Mouse (Mus musculus): ENCODE data around the gene Olfr1061. TPM values are rescaled to one million over a fixed set of nuclear protein-coding genes. Genes with fewer than 3 reads are reported as not detected.

Olfr1061 gene
- polyA plus RNA-seq (2015; fragmentation: Illumina TruSeq; extraction: RNeasy Lipid Tissue Mini Kit (QIAGEN cat#74804); ENCODE audit: insufficient read depth, low read depth, low replicate concordance): not detected

DNA sequence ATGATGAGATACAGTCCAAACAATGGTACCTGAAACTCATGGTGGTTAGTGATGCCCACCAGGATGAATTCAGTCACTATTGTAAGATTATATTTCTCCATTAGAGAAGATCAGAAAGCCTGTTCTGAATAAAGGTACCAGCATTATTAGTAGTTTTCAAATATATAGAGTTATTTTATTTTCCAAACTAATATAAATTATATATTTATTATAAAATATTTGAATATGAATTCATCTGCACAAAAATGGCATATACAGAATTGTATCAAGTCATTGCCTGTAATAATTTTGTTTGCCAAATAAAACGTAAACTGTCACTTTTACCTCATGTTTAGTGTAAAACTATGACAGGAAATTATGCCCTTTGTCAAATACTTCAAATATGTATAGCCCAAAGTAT lies at the start of gene Olfr1061:
Olfr1061 (minus strand) TSS at position 101 of the 400 bp plus-strand sequence.

GRCm38 (mm10) chr2:86456169-86456568 lies 42.3 kb upstream of the Olfr1061 start, which contains the start of gene Olfr1066:
Gene Olfr1066 (minus strand): TSS chr2:86456269.

GRCm38 (mm10) chr2:86450491-86450890 lies 36.6 kb upstream of the Olfr1061 start, which contains the start of gene Olfr1065:
Gene Olfr1065 (minus strand): TSS chr2:86450591.

DNA sequence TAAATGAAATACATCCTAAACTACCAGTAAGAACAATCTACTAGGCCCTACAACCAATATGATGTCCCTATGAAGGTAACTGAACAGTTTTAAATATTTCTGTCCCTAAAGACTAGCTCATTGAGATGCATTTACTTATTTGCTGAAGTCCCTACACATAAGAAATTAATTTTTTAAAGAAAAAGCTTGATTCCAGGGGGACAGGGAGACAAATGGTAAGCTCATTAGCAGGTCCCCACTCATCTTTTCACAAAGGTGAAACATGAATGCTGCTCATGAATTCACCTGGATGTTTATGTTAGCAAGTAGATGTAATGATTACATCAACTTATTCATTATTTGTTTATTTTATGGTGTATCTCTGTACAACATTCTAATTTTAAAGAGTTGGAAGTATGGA lies 12.8 kb upstream of the Olfr1061 start, which contains the start of gene Olfr1062:
Olfr1062 (minus strand) TSS at position 101 of the 400 bp plus-strand sequence.

GRCm38 (mm10) chr2:86388461-86388860 lies 25.4 kb downstream of the Olfr1061 start, which contains the start of gene Olfr1058:
Gene Olfr1058 (minus strand): TSS chr2:86388561.

DNA sequence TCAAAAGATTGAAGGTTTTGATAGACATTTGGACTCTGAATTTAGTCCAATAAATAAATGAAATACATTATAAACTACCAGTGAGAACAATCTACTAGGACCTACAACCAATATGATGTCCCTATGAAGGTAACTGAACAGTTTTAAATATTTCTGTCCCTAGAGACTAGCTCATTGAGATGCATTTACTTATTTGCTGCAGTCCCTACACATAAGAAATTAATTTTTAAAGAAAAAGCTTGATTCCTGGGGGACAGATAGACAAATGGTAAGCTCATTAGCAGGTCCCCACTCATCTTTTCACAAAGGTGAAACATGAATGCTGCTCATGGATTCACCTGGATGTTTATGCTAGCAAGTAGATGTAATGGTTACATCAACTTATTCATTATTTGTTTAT lies 35.6 kb downstream of the Olfr1061 start, which contains the start of gene Olfr1057:
Olfr1057 (minus strand) TSS at position 101 of the 400 bp plus-strand sequence.

Other genes with a start within 250 kb of the Olfr1061 start
- not detected for gene Olfr1043, start 246.5 kb downstream of the Olfr1061 start, polyA plus RNA-seq (2015; fragmentation: Illumina TruSeq; extraction: RNeasy Lipid Tissue Mini Kit (QIAGEN cat#74804); ENCODE audit: insufficient read depth, low read depth, low replicate concordance)
- not detected for gene Olfr1044, start 236.2 kb downstream of the Olfr1061 start, polyA plus RNA-seq (2015; fragmentation: Illumina TruSeq; extraction: RNeasy Lipid Tissue Mini Kit (QIAGEN cat#74804); ENCODE audit: insufficient read depth, low read depth, low replicate concordance)
- not detected for gene Olfr52, start 228.4 kb downstream of the Olfr1061 start, polyA plus RNA-seq (2015; fragmentation: Illumina TruSeq; extraction: RNeasy Lipid Tissue Mini Kit (QIAGEN cat#74804); ENCODE audit: insufficient read depth, low read depth, low replicate concordance)
- gene Olfr1045, start 211.0 kb downstream of the Olfr1061 start, polyA plus RNA-seq (2015; fragmentation: Illumina TruSeq; extraction: RNeasy Lipid Tissue Mini Kit (QIAGEN cat#74804); ENCODE audit: insufficient read depth, low read depth, low replicate concordance): not detected
- gene Olfr1046, start 194.7 kb downstream of the Olfr1061 start, polyA plus RNA-seq (2015; fragmentation: Illumina TruSeq; extraction: RNeasy Lipid Tissue Mini Kit (QIAGEN cat#74804); ENCODE audit: insufficient read depth, low read depth, low replicate concordance): not detected
- gene Olfr1047, start 182.6 kb downstream of the Olfr1061 start, polyA plus RNA-seq (2015; fragmentation: Illumina TruSeq; extraction: RNeasy Lipid Tissue Mini Kit (QIAGEN cat#74804); ENCODE audit: insufficient read depth, low read depth, low replicate concordance): not detected
- gene Olfr1048, start 173.8 kb downstream of the Olfr1061 start, polyA plus RNA-seq (2015; fragmentation: Illumina TruSeq; extraction: RNeasy Lipid Tissue Mini Kit (QIAGEN cat#74804); ENCODE audit: insufficient read depth, low read depth, low replicate concordance): not detected
- not detected for gene Olfr1049, start 155.7 kb downstream of the Olfr1061 start, polyA plus RNA-seq (2015; fragmentation: Illumina TruSeq; extraction: RNeasy Lipid Tissue Mini Kit (QIAGEN cat#74804); ENCODE audit: insufficient read depth, low read depth, low replicate concordance)
- not detected for gene Olfr1051, start 135.0 kb downstream of the Olfr1061 start, polyA plus RNA-seq (2015; fragmentation: Illumina TruSeq; extraction: RNeasy Lipid Tissue Mini Kit (QIAGEN cat#74804); ENCODE audit: insufficient read depth, low read depth, low replicate concordance)
- gene Olfr1052, start 121.6 kb downstream of the Olfr1061 start, polyA plus RNA-seq (2015; fragmentation: Illumina TruSeq; extraction: RNeasy Lipid Tissue Mini Kit (QIAGEN cat#74804); ENCODE audit: insufficient read depth, low read depth, low replicate concordance): not detected
- not detected for gene Olfr1053, start 98.8 kb downstream of the Olfr1061 start, polyA plus RNA-seq (2015; fragmentation: Illumina TruSeq; extraction: RNeasy Lipid Tissue Mini Kit (QIAGEN cat#74804); ENCODE audit: insufficient read depth, low read depth, low replicate concordance)
- not detected for gene Olfr1054, start 78.6 kb downstream of the Olfr1061 start, polyA plus RNA-seq (2015; fragmentation: Illumina TruSeq; extraction: RNeasy Lipid Tissue Mini Kit (QIAGEN cat#74804); ENCODE audit: insufficient read depth, low read depth, low replicate concordance)
- not detected for gene Olfr1055, start 63.8 kb downstream of the Olfr1061 start, polyA plus RNA-seq (2015; fragmentation: Illumina TruSeq; extraction: RNeasy Lipid Tissue Mini Kit (QIAGEN cat#74804); ENCODE audit: insufficient read depth, low read depth, low replicate concordance)
- gene Olfr1056, start 51.6 kb downstream of the Olfr1061 start, polyA plus RNA-seq (2015; fragmentation: Illumina TruSeq; extraction: RNeasy Lipid Tissue Mini Kit (QIAGEN cat#74804); ENCODE audit: insufficient read depth, low read depth, low replicate concordance): not detected
- gene Olfr1057, start 35.7 kb downstream of the Olfr1061 start, polyA plus RNA-seq (2015; fragmentation: Illumina TruSeq; extraction: RNeasy Lipid Tissue Mini Kit (QIAGEN cat#74804); ENCODE audit: insufficient read depth, low read depth, low replicate concordance): not detected
- gene Olfr1058, start 25.5 kb downstream of the Olfr1061 start, polyA plus RNA-seq (2015; fragmentation: Illumina TruSeq; extraction: RNeasy Lipid Tissue Mini Kit (QIAGEN cat#74804); ENCODE audit: insufficient read depth, low read depth, low replicate concordance): not detected
- not detected for gene Olfr1062, start 12.7 kb upstream of the Olfr1061 start, polyA plus RNA-seq (2015; fragmentation: Illumina TruSeq; extraction: RNeasy Lipid Tissue Mini Kit (QIAGEN cat#74804); ENCODE audit: insufficient read depth, low read depth, low replicate concordance)
- gene Olfr1065, start 36.5 kb upstream of the Olfr1061 start, polyA plus RNA-seq (2015; fragmentation: Illumina TruSeq; extraction: RNeasy Lipid Tissue Mini Kit (QIAGEN cat#74804); ENCODE audit: insufficient read depth, low read depth, low replicate concordance): not detected
- not detected for gene Olfr1066, start 42.2 kb upstream of the Olfr1061 start, polyA plus RNA-seq (2015; fragmentation: Illumina TruSeq; extraction: RNeasy Lipid Tissue Mini Kit (QIAGEN cat#74804); ENCODE audit: insufficient read depth, low read depth, low replicate concordance)
- not detected for gene Olfr228, start 73.3 kb upstream of the Olfr1061 start, polyA plus RNA-seq (2015; fragmentation: Illumina TruSeq; extraction: RNeasy Lipid Tissue Mini Kit (QIAGEN cat#74804); ENCODE audit: insufficient read depth, low read depth, low replicate concordance)
- gene Olfr1076, start 94.4 kb upstream of the Olfr1061 start, polyA plus RNA-seq (2015; fragmentation: Illumina TruSeq; extraction: RNeasy Lipid Tissue Mini Kit (QIAGEN cat#74804); ENCODE audit: insufficient read depth, low read depth, low replicate concordance): not detected
- not detected for gene Olfr1079, start 128.4 kb upstream of the Olfr1061 start, polyA plus RNA-seq (2015; fragmentation: Illumina TruSeq; extraction: RNeasy Lipid Tissue Mini Kit (QIAGEN cat#74804); ENCODE audit: insufficient read depth, low read depth, low replicate concordance)
- gene Olfr1080, start 144.2 kb upstream of the Olfr1061 start, polyA plus RNA-seq (2015; fragmentation: Illumina TruSeq; extraction: RNeasy Lipid Tissue Mini Kit (QIAGEN cat#74804); ENCODE audit: insufficient read depth, low read depth, low replicate concordance): not detected
- gene Olfr1082, start 184.9 kb upstream of the Olfr1061 start, polyA plus RNA-seq (2015; fragmentation: Illumina TruSeq; extraction: RNeasy Lipid Tissue Mini Kit (QIAGEN cat#74804); ENCODE audit: insufficient read depth, low read depth, low replicate concordance): not detected
- not detected for gene Olfr1084, start 225.7 kb upstream of the Olfr1061 start, polyA plus RNA-seq (2015; fragmentation: Illumina TruSeq; extraction: RNeasy Lipid Tissue Mini Kit (QIAGEN cat#74804); ENCODE audit: insufficient read depth, low read depth, low replicate concordance)
- gene Olfr1085, start 248.0 kb upstream of the Olfr1061 start, polyA plus RNA-seq (2015; fragmentation: Illumina TruSeq; extraction: RNeasy Lipid Tissue Mini Kit (QIAGEN cat#74804); ENCODE audit: insufficient read depth, low read depth, low replicate concordance): not detected

Data from pancreas, adult 10 weeks (tissue).